Mouse (Mus musculus): ENCODE data around the gene Znrf2.

Znrf2 gene

GRCm38 (mm10) chr6:54816388-54817065 lies at the start of gene Znrf2:
TSS of gene Znrf2 (plus strand) at chr6:54816916.
- in situ Hi-C loops (cut with MboI; ENCODE audit: low pct_unique_long_range_greater_than_20kb in 1 of 2, low sequenced_read_pairs in 2 of 2, unreplicated experiment in 1 of 2) = no loop called here

DNA sequence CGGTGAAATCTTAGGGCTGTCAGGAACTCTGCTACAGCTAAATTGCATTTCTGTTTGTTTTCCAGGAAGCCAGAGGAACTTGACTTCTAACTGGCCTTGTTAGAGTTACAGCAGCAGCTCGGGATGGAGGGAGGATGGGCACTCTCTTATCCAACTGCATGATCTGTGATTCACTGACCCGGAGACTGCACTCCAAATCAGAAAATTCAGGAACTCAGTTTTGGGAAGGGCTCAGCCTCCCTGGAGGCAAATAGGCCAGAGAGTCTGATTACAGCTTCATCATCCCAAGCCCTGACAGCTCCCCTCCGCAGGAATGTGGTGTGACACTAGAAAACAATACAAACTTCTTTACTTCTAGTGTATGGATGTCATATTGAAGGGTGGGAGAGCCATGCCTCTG lies 49.0 kb upstream of the Znrf2 start:
- in situ Hi-C loops (cut with MboI; ENCODE audit: low pct_unique_long_range_greater_than_20kb in 1 of 2, low sequenced_read_pairs in 2 of 2, unreplicated experiment in 1 of 2) = no loop called here

GRCm38 (mm10) chr6:54770766-54771165 lies 46.0 kb upstream of the Znrf2 start:
- in situ Hi-C loops (cut with MboI; ENCODE audit: low pct_unique_long_range_greater_than_20kb in 1 of 2, low sequenced_read_pairs in 2 of 2, unreplicated experiment in 1 of 2) = no loop called here

DNA sequence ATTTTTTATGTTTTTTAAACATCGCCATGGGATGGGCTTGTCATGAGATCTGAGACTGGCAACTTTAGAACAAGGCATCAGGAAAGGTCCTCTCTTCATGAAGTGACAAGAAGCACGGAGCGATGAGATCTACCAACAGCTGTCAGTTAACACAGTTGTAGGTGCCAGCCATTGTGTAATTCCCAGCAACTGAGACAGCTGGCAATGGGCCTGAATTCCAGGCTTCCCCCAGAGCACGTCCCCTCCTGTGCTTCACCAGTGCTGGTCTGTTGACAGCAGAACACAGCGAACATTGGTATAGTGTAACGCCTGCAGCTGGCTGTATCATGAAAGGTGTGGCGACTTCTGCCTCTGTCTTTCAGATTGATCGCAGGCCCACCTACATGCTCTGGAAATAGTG lies 45.5 kb upstream of the Znrf2 start:
- in situ Hi-C loops (cut with MboI; ENCODE audit: low pct_unique_long_range_greater_than_20kb in 1 of 2, low sequenced_read_pairs in 2 of 2, unreplicated experiment in 1 of 2) = no loop called here

GRCm38 (mm10) chr6:54772078-54772477 lies 44.6 kb upstream of the Znrf2 start:
- in situ Hi-C loops (cut with MboI; ENCODE audit: low pct_unique_long_range_greater_than_20kb in 1 of 2, low sequenced_read_pairs in 2 of 2, unreplicated experiment in 1 of 2) = no loop called here

DNA sequence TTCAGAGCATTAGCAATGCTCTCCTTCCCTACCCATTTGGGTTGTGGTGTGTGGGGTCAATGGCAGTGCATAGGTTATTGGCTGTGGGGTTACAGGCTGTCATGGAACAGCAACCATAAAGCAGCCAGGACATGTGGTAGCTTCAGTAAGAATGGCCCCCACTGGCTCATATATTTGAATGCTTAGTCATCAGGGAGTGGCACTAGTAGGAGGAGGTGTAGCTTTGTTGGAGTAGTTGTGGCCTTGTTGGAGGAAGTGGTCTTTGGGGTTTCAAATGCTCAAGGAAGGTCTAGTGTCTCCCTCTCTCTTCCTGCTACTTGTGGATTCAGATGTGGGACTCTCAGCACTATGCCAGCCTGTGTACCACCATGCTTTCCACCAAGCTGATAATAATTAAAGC lies 41.0 kb upstream of the Znrf2 start:
- in situ Hi-C loops (cut with MboI; ENCODE audit: low pct_unique_long_range_greater_than_20kb in 1 of 2, low sequenced_read_pairs in 2 of 2, unreplicated experiment in 1 of 2) = no loop called here

DNA sequence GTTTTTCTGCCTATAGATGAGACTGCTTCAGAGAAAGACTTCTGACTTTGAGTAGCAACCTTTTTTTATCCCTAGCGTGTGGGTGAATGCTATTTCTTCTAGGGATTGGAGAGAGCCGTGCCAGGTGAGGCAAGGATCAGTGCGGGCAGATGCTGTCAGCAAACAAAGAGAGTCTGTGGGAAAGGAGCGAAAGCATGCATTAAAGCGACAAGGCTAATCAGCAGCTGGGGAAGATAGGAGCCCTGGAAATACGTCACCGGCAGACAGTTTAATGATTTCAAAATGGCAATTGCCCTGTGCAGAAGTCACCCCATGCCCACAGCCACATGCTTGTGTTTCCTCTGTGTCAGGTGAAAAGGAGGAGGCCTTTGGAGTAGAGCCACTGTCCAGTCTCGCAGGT lies 39.1 kb upstream of the Znrf2 start:
- in situ Hi-C loops (cut with MboI; ENCODE audit: low pct_unique_long_range_greater_than_20kb in 1 of 2, low sequenced_read_pairs in 2 of 2, unreplicated experiment in 1 of 2) = no loop called here

- in situ Hi-C loops (cut with MboI; ENCODE audit: low pct_unique_long_range_greater_than_20kb in 1 of 2, low sequenced_read_pairs in 2 of 2, unreplicated experiment in 1 of 2) = no loop called here
Measured at GRCm38 (mm10) chr6:54779968-54780367, 36.7 kb upstream of the Znrf2 start.

GRCm38 (mm10) chr6:54780569-54781304 lies 36.0 kb upstream of the Znrf2 start:
- in situ Hi-C loops (cut with MboI; ENCODE audit: low pct_unique_long_range_greater_than_20kb in 1 of 2, low sequenced_read_pairs in 2 of 2, unreplicated experiment in 1 of 2) = no loop called here

DNA sequence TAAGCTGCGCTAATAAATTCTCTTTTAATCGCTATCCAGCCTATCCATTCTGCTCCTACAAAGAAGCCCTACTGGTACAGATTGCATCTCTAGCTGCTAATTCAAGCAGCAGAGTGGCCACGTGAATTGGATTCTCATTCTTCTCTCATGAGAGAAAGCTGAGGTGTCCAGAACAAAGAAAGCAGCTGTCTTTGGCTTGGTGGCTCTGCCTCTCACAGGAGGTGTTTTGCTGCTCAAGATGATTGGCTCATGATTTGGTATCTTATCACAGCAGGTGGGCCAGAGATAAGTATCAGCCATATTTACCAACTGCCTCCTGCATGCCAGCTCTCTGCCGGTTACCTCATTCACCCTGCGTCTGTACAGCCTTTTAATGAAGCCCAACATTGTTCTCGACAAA lies 34.8 kb upstream of the Znrf2 start:
- in situ Hi-C loops (cut with MboI; ENCODE audit: low pct_unique_long_range_greater_than_20kb in 1 of 2, low sequenced_read_pairs in 2 of 2, unreplicated experiment in 1 of 2) = no loop called here

DNA sequence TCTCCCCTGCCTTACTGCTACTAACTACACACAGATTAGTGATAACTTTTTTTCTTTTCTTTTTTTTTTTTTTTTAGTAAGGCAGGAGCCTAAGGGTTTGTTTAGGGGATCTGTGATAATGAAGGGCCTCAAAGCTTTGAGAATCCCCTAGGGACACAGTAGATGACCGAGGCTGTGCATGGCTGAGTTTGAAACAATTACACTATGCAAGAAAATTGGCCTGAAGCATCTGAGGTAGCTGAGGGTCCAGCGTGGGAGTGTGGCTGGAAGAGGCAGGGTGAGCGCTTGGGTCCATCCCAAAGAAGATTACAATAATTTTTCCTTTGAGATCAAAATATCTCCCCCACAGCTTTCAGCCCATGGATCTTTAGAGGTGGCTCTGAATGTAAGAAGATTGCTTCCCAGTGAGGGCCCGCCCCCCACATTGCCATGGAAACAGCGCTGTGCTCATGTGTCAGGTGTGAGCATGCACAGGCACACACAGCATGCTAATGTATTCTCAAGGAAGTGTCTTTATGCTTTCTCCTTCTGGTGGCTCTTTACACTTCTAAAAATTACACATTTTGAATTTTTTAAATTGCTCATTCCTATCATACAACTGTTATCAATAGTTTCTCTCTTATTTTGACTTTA lies 31.5 kb upstream of the Znrf2 start:
- in situ Hi-C loops (cut with MboI; ENCODE audit: low pct_unique_long_range_greater_than_20kb in 1 of 2, low sequenced_read_pairs in 2 of 2, unreplicated experiment in 1 of 2) = no loop called here

DNA sequence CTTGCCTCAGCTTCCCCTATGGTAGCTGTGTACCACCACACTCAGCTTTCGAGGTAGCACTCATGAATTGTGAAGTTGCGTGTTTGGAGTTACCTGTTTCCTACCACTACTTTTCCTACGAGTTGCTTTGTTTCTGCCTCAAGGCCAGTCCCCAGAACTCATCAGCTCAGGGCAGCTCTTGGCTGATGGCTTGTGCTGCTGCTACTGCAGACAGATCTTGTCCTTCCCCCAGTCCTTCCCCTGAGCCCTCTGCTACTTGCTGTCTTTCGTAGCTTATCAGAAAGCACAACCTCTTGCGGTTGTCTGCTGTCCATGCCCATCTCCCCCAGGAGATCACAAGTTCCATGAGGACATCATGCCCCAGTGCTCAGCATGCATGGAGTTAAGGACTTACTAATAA lies 29.9 kb upstream of the Znrf2 start:
- in situ Hi-C loops (cut with MboI; ENCODE audit: low pct_unique_long_range_greater_than_20kb in 1 of 2, low sequenced_read_pairs in 2 of 2, unreplicated experiment in 1 of 2) = no loop called here

DNA sequence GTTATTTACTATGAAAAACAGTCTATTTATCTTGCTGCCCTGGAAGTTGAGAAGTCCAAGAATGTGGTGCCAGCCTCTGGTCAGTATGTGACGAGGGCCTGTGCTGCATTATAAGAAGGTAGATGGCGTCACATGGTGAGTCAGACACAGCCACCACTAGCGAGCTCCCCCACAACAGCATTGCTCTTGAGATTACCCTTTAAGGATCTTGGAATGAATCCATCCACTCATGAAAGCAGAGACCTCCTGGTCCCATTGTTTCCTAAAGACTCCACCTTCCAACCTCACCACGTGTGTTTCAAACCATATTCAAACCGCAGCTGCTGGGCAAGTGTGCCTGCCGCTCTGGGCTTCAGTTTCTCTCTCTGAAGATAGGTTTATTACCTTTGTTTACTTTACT lies 28.2 kb upstream of the Znrf2 start:
- in situ Hi-C loops (cut with MboI; ENCODE audit: low pct_unique_long_range_greater_than_20kb in 1 of 2, low sequenced_read_pairs in 2 of 2, unreplicated experiment in 1 of 2) = no loop called here

DNA sequence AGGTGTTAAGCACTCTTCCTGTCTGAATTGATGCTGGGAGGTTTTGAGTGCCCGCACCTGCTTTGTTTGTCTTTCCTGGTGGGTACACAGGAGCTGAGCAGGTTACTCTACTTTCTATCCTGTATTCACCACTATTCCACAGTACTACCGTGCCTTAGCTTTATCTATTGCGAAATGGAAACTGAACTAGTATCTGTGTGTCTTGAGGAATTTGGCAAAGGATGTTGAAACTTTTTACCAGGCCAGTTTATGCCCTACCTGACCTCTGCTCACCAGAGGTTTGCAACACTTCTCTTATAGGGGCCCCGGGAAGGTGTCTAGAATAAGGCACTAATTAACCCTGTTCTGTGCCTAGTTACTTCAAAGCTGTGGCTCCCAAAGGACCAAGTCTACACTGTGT lies 27.6 kb upstream of the Znrf2 start:
- in situ Hi-C loops (cut with MboI; ENCODE audit: low pct_unique_long_range_greater_than_20kb in 1 of 2, low sequenced_read_pairs in 2 of 2, unreplicated experiment in 1 of 2) = no loop called here

GRCm38 (mm10) chr6:54790071-54790470 lies 26.6 kb upstream of the Znrf2 start:
- in situ Hi-C loops (cut with MboI; ENCODE audit: low pct_unique_long_range_greater_than_20kb in 1 of 2, low sequenced_read_pairs in 2 of 2, unreplicated experiment in 1 of 2) = no loop called here

- in situ Hi-C loops (cut with MboI; ENCODE audit: low pct_unique_long_range_greater_than_20kb in 1 of 2, low sequenced_read_pairs in 2 of 2, unreplicated experiment in 1 of 2) = no loop called here
Measured at GRCm38 (mm10) chr6:54793853-54794252, 22.9 kb upstream of the Znrf2 start.

DNA sequence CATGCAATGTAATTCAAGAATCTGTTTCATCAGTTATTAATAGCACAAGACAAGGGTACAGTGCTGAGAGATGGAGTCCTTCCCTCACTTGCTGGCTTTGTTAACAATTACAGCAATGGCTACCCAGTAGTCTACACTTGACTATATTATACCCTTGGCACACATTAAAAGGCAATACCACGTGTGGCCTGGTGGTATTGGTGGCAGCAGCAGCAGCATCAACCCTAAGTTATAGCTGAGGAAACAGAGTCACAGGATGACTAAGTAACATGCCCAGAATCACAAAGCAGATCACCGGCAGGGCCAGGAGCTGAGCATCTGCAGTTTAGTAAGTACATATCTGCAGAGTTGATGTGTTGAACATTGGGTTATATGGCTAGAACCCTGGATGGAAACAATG lies 22.3 kb upstream of the Znrf2 start:
- in situ Hi-C loops (cut with MboI; ENCODE audit: low pct_unique_long_range_greater_than_20kb in 1 of 2, low sequenced_read_pairs in 2 of 2, unreplicated experiment in 1 of 2) = no loop called here

GRCm38 (mm10) chr6:54794991-54795390 lies 21.7 kb upstream of the Znrf2 start:
- in situ Hi-C loops (cut with MboI; ENCODE audit: low pct_unique_long_range_greater_than_20kb in 1 of 2, low sequenced_read_pairs in 2 of 2, unreplicated experiment in 1 of 2) = no loop called here

- in situ Hi-C loops (cut with MboI; ENCODE audit: low pct_unique_long_range_greater_than_20kb in 1 of 2, low sequenced_read_pairs in 2 of 2, unreplicated experiment in 1 of 2) = no loop called here
Measured at GRCm38 (mm10) chr6:54795971-54796370, 20.7 kb upstream of the Znrf2 start.

DNA sequence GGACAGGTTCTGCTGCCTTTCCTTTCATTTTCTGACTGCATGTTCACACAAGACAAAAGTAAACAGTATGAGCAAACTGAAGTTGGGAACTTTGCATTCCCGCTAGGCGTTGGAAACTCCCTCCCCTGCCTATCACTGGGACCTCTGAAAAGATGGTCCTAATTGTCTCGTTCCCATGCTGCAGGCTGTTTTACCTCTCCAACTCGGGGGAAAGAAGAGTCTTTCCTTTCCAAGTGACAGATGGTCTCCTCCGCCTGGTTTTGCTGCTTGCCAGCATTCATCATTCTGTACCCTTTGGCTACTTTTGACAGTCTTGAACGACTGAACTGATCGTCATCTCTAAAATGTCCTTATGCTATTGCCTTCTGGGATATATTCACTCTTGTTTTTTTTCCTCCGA lies 14.4 kb upstream of the Znrf2 start:
- in situ Hi-C loops (cut with MboI; ENCODE audit: low pct_unique_long_range_greater_than_20kb in 1 of 2, low sequenced_read_pairs in 2 of 2, unreplicated experiment in 1 of 2) = no loop called here

All from mouse embryonic stem cell (cell line).